Comparison of ENCODE assay signal across 8 mouse cellular contexts in the genomic region with DNA sequence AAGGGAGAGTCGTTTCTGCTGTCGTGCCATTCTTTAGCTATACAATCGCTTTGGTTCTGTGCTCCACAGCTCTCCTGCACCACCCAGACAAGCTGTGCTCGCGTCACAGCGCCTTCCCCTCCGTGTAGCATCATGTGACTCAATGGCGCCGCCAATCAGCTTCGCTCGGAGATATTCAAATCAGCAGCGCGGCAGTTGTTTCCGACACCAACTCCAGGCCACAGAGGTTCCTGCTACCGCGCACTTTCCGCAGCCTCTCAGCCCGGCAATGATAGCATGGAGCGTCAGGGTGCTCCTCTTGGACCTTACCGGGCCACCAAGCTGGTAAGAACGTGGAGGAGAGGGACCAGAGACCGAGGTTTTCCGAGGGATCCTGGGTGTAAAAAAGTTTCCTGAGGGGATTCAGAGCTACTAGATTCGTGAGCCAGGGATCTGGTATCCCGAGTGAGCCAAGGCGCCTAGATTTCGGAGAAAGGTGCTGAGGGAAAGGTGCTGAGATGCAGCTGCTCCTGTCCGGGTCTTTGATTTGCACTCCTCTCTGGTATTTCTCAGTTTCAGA. TPM values are rescaled to one million over a fixed set of nuclear protein-coding genes. Genes with fewer than 3 reads are reported as not detected.
DNase-seq lines count a peak whose midpoint lies in the region; ATAC-seq and TF ChIP-seq lines count a peak whose summit lies in the region.

Depdc1a (plus strand) TSS at position 191 of the 559 bp plus-strand sequence.

- peak; percentile 95 for DNase-seq in A20 (ENCODE audit: low read depth, low spot score)
- DNase-seq in heart, adult 9 months (ENCODE audit: low spot score in 2 of 2), result peak; percentile 66 to 84
- peak; percentile 73 to 84 for DNase-seq in monocyte, adult 2 months (ENCODE audit: low read depth in 1 of 2, low spot score in 2 of 2)
- DNase-seq in spleen, postnatal 36 days (ENCODE audit: low spot score in 2 of 2), result peak; percentile 89 to 91

- H3K27me3 ChIP-seq in kidney, embryonic 14.5 days (ENCODE audit: control insufficient read depth, insufficient read depth, low read length), result no peaks in the 10 kb centered on the region
- H3K27me3 ChIP-seq in limb, embryonic 15.5 days, result no peaks in the 10 kb centered on the region

- TF ChIP-seq POLR2A in bone marrow macrophage, adult 2 months (IDR thresholded peaks at IDR 0.05; ENCODE audit: borderline replicate concordance, low read depth, low read length), result no peak
- peak; percentile 94 for TF ChIP-seq POLR2A in embryonic fibroblast, embryonic 13.5 days (IDR thresholded peaks at IDR 0.05; ENCODE audit: low read depth, low read length)

- peak within 1 kb of the TSS; percentile 67 for H3K9ac ChIP-seq in kidney, embryonic 14.5 days (ENCODE audit: low read depth, low read length)
- peak within 1 kb of the TSS; percentile 52 for H3K9ac ChIP-seq in limb, embryonic 15.5 days

- under 1% methylated on average over 28 of the region's 28 CpGs for WGBS in kidney, embryonic 14.5 days
- under 1% methylated on average over 28 of the region's 28 CpGs for WGBS in limb, embryonic 15.5 days

- no peaks in the 10 kb centered on the region for H3K4me1 ChIP-seq in bone marrow macrophage, adult 2 months (ENCODE audit: control insufficient read depth, insufficient read depth, low read length)
- no peaks in the 10 kb centered on the region for H3K4me1 ChIP-seq in embryonic fibroblast, embryonic 13.5 days (ENCODE audit: control insufficient read depth, insufficient read depth, low read length)
- H3K4me1 ChIP-seq in kidney, embryonic 14.5 days (ENCODE audit: control insufficient read depth, insufficient read depth, low read length), result no peaks in the 10 kb centered on the region
- 0 out of 2 replicates have a peak, but pooled peaks cover 2% of the 10 kb centered on the region for H3K4me1 ChIP-seq in limb, embryonic 15.5 days

- H3K27ac ChIP-seq in bone marrow macrophage, adult 2 months (ENCODE audit: insufficient read depth, low read depth, low read length), result no peak within 1 kb of the TSS
- H3K27ac ChIP-seq in embryonic fibroblast, embryonic 13.5 days (ENCODE audit: insufficient read depth, low read length), result no peak within 1 kb of the TSS
- no peak within 1 kb of the TSS; the same call in 1 of the 2 replicates for H3K27ac ChIP-seq in kidney, embryonic 14.5 days (ENCODE audit: low read depth, low read length)
- no peak within 1 kb of the TSS for H3K27ac ChIP-seq in limb, embryonic 15.5 days

- TF ChIP-seq CTCF in bone marrow macrophage, adult 2 months (IDR thresholded peaks at IDR 0.05; ENCODE audit: low read depth, low read length), result no peak
- no peak for TF ChIP-seq CTCF in embryonic fibroblast, embryonic 13.5 days (IDR thresholded peaks at IDR 0.05; ENCODE audit: borderline replicate concordance, insufficient read depth, low read length)

- peak within 1 kb of the TSS; percentile 55 for H3K4me2 ChIP-seq in kidney, embryonic 14.5 days (replicated peaks; ENCODE audit: low read depth, low read length)
- peak within 1 kb of the TSS; percentile 61 for H3K4me2 ChIP-seq in limb, embryonic 15.5 days

- peak within 1 kb of the TSS; percentile 67 for H3K4me3 ChIP-seq in bone marrow macrophage, adult 2 months (ENCODE audit: insufficient read depth, low read length)
- peak within 1 kb of the TSS; percentile 73 for H3K4me3 ChIP-seq in embryonic fibroblast, embryonic 13.5 days (ENCODE audit: insufficient read depth, low read length)
- H3K4me3 ChIP-seq in kidney, embryonic 14.5 days (ENCODE audit: low read length), result peak within 1 kb of the TSS; percentile 59
- peak within 1 kb of the TSS; percentile 48 for H3K4me3 ChIP-seq in limb, embryonic 15.5 days

- no peaks in the 10 kb centered on the region for H3K36me3 ChIP-seq in kidney, embryonic 14.5 days (ENCODE audit: control insufficient read depth, insufficient read depth, low read length)
- H3K36me3 ChIP-seq in limb, embryonic 15.5 days, result peaks cover 7% of the 10 kb centered on the region; the same call in 1 of the 2 replicates

- peak; percentile 100 for ATAC-seq in kidney, embryonic 14.5 days (ENCODE audit: low FRiP score, low TSS enrichment)
- ATAC-seq in limb, embryonic 15.5 days (ENCODE audit: insufficient number of reproducible peaks, low FRiP score, low TSS enrichment, low read depth), result peak; percentile 99

- H3K9me3 ChIP-seq in kidney, embryonic 14.5 days (ENCODE audit: control insufficient read depth, low read length), result no peaks in the 10 kb centered on the region
- no peaks in the 10 kb centered on the region for H3K9me3 ChIP-seq in limb, embryonic 15.5 days

RNA-seq across cellular contexts. Expression of gene Depdc1a, which starts in this region (rescaled TPM):
- polyA plus RNA-seq in bone marrow macrophage, adult 2 months (2012; ENCODE audit: insufficient read depth, insufficient read length, missing spikeins), result 8.1 and 8.5 TPM in 2 replicates
- polyA plus RNA-seq in embryonic fibroblast, embryonic 13.5 days (2011; ENCODE audit: insufficient read length, low read depth, missing spikeins), result 13.3 and 27.6 TPM in 2 replicates
- 37.7 and 50.2 TPM in 2 replicates for polyA plus RNA-seq in kidney, embryonic 14.5 days (2014; fragmentation: Nextera tagmentation; extraction: Ambion mirVana)
- 31.4 and 31.5 TPM in 2 replicates for polyA plus RNA-seq in limb, embryonic 15.5 days (2015; fragmentation: Nextera tagmentation; extraction: Ambion mirVana)
